Mouse (Mus musculus) gastrocnemius, postnatal 36 days (tissue): Measurements from ENCODE around the gene Cxcr5. TPM values are rescaled to one million over a fixed set of nuclear protein-coding genes. Genes with fewer than 3 reads are reported as not detected.

ENCODE experiments used
- DNase-seq, 2 experiments: peaks; one replicate each; pipeline ENCODE4 v3.0.0; 2022
- intact Hi-C: fragments of 180-260 bp; cut with DNase I; formaldehyde crosslinking; loops from one replicate; pipeline ENCODE4 v1.15.1; 2025
- long read RNA-seq, 2 experiments: library from polyadenylated mRNA; stranded (forward); transcript quantifications; one replicate each; pipeline ENCODE4 v2.0.0; 2021
- total RNA-seq, 2 experiments: library from RNA; stranded (reverse); gene quantifications; 2 replicates each; pipeline ENCODE4 v1.2.3; 2021

The Cxcr5 gene
- total RNA-seq: not detected
- long read RNA-seq, experiment 1: 0 reads
- long read RNA-seq, experiment 2, partial matches to known transcripts: 0 of 1 reads
- long read RNA-seq, experiment 2, other reads (novel, unspliced or antisense): 1 of 1 reads

- intact Hi-C loops: no loop called here
- DNase-seq: no peak
Observed at GRCm38 (mm10) chr9:44561597-44561996, at the start of gene Cxcr5. Cxcr5 (minus strand) TSS chr9:44561877.

DNA sequence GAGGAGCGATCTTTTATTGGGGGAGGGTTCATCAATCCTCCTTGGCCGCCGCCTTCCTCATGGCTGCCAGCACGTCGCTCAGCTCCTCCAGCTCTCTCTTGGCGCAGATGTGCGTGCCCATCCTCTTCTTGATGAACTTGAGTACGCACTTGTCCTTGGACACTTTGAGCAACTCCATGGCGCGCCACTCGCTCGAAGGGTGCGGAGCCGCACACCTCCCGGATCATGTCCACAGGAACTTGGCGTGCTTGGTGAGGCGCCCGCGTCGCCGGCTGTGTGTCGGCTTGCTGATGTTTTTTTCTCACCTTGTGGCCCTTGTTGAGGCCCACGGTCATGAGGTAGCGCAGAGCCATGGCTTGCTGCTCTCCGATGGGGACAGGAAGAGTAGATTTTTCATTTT lies 48.7 kb upstream of the Cxcr5 start:
- DNase-seq: no peak

GRCm38 (mm10) chr9:44607306-44607705 lies 45.6 kb upstream of the Cxcr5 start:
- intact Hi-C loops: no loop called here
- no peak for DNase-seq

More for the DNA sequence above, 48.7 kb upstream of the Cxcr5 start:
- intact Hi-C loops: no loop called here

- intact Hi-C loops: no loop called here
- no peak for DNase-seq
Observed at GRCm38 (mm10) chr9:44606646-44607045, 45.0 kb upstream of the Cxcr5 start.

- no peak for DNase-seq
- intact Hi-C loops: loop anchor here (2.0 kb wide), 1 partner anchor 95 kb away; no protein-coding TSS in a partner anchor
Observed at GRCm38 (mm10) chr9:44605616-44606165, 44.0 kb upstream of the Cxcr5 start.

GRCm38 (mm10) chr9:44604779-44605615 lies 43.3 kb upstream of the Cxcr5 start, which contains the start of gene Ddx6:
Ddx6 (plus strand) TSS chr9:44604892.
- intact Hi-C loops: loop anchor here (2.0 kb wide), 1 partner anchor 94 kb away; no protein-coding TSS in a partner anchor
- peak; percentile 62 to 77 for DNase-seq

DNA sequence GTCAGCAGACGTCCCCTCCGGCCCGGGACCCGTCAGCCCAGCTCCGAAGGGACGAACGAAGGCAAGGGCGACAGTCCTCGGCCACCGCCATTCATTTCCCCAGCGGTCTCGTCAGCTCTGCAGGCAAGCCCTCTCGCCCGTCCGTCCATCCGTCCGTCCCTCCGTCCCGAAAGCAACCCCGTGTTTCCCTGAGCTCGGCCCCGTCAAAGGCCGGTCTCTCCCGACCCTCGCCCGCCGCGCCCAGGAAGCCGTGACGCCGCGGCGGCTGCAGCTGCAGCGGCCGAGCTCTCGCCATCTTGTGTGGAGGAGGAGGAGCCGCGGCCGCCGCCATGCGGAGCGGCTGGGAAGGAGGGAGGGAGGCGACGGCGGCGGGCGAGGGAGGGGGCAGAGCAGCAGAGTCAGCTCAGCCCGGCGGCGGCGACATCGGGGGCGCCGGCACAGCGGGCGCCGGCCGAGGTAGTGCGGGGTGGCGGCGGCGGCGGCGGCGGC lies 42.7 kb upstream of the Cxcr5 start:
- DNase-seq: peak; percentile 69 to 72
- intact Hi-C loops: loop anchor here (2.0 kb wide), 1 partner anchor 94 kb away; no protein-coding TSS in a partner anchor

DNA sequence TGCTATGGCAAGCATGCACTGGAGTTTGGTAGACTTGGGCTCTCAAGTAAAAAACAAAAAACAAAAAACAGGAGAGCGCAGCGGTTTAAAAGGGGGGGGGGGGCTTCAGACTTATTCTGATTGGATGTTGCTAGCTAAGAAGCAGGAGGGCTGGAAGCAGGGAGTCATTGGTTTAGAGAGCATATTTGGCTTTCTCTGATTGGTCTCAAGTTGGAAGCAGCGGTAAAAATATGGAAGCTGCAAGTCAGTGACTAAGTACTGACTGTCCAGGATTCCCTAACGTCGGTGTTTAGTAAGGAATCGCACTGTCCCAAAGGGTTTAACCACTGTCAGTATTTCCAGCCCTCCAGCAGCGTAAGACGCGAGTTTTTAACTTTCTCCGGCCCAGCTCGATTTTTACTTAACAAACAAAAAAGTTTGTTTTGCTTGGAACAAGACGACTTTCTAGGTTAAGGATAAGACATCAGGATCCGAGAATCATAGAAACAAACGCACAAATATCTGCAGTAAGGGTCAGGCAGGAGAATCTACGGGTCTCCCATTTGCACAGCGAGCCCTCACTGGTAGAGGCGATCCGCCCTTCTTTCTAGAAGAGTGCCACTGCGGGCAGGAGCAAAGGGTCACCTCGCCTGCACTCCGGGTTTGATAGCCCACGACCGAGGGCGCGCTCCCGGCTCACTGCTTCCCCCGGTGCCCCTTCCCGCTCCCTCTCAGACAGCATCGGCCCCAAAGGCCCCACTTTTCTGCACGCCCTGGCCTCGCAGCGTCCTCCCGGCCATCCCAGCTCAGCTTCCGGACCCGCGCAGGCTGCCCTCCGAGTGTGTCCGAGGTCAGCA lies 42.0 kb upstream of the Cxcr5 start:
- intact Hi-C loops: loop anchor here (2.0 kb wide), 1 partner anchor 93 kb away; no protein-coding TSS in a partner anchor
- no peak for DNase-seq

GRCm38 (mm10) chr9:44602766-44603165 lies 41.1 kb upstream of the Cxcr5 start:
- DNase-seq: no peak
- intact Hi-C loops: no loop called here

DNA sequence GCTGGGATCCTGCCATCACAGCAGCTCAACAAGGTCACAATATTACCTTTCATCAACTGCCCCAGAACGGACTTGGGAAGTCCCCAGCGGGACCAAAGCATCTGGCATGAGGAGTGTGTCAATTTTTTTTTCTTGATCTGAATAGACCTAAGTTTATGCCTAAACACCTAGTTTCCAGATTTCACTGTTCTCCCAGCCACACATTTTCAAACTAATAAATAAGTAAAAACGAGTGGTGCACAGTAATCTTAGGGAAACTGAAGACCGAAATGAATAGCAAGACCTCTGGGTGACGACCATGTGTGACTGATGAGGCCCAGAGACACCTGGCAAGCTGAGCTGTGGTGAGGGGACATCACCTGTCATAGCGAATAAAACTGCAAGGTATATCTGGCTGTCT lies 39.1 kb upstream of the Cxcr5 start:
- intact Hi-C loops: no loop called here
- no peak for DNase-seq

GRCm38 (mm10) chr9:44599616-44600015 lies 37.9 kb upstream of the Cxcr5 start:
- intact Hi-C loops: no loop called here

GRCm38 (mm10) chr9:44598899-44599495 lies 37.3 kb upstream of the Cxcr5 start:
- DNase-seq: no peak
- intact Hi-C loops: no loop called here

More at GRCm38 (mm10) chr9:44599616-44600015, 37.9 kb upstream of the Cxcr5 start:
- no peak for DNase-seq

DNA sequence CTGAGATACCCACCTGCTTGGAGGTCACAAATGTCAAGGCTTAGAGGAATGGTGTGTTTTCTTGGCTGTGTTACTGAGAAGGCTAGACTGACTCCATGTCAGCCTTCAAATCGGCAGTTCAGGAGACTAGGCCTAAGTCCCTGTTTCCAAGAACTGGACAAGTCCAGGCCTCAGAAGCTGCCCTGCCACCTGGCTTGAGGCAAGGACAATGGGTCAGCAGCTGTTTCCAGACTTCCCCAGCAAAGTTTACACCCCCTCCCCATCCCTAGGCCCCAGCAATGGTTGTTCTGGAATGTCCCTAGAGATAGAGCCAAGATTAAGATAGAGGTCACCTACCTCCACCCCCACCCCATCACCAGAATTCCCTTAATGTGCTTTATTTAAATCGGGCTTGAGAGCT lies 36.1 kb upstream of the Cxcr5 start:
- intact Hi-C loops: no loop called here
- DNase-seq: no peak

DNA sequence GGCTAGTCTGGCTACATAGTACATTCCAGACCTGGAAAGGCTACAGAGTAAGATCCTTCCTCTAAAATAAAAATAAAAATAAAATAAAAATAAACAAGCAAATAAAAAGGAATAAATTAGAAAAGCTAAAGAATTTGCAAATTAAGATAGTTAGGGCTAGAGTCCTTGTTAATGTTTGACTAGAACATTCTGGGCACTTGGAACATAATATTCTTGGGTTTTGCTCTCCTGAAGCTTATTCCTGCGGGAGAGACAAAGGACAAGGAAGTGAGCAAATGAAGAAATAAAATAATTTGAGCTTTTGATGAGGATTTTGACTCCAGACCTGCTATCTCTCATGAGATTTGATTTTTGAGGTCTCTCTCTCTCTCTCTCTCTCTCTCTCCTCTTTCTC lies 33.9 kb upstream of the Cxcr5 start:
- intact Hi-C loops: no loop called here
- DNase-seq: no peak

GRCm38 (mm10) chr9:44594901-44595536 lies 33.3 kb upstream of the Cxcr5 start:
- DNase-seq: no peak
- intact Hi-C loops: no loop called here

DNA sequence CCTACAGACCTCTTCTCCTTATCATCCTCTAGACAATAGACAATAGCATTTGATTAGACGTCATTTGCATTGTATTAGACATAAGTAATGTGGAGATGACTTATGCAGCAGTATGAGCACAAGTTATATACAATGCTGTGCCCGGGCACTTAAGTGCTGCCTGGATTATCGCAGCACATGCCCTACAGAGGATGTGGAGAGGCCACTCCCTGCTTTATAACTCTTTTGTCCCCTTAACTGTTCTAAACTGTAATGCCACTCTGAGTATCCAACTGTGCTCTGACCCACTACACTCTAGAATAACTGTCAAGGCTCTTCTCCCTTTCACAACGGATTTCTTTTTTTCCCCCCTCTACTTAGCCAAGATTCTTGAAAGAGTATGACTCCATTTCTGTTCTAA lies 32.2 kb upstream of the Cxcr5 start:
- DNase-seq: no peak
- intact Hi-C loops: no loop called here

GRCm38 (mm10) chr9:44593221-44593620 lies 31.5 kb upstream of the Cxcr5 start:
- intact Hi-C loops: no loop called here
- DNase-seq: no peak

DNA sequence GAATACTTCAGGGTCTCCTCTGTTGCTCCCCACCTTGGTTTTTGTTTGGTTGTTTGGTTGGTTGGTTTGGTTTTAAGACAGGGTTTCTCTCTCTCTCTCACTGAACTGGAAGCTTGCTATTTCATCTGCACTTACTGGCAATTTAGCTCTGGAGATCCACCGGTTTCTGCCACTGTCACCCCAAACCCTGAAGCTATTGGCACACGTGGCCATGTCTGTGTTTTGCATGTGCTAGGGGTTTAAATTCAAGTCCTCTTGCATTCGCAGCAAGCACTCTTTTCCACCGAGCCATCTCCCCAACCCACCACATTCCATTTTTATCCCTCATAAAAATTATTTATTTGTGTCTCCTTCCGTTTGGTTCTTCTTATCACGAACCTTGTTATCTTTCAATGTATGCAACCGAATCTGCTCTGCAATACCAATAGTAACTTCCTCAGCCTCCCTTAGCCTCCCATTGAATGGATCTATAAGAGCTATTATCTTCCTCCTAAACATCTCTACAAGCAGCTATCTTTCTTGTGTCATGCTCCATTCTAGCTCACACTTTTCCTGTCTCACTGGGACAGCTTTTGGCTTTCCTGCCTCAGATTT lies 30.0 kb upstream of the Cxcr5 start:
- intact Hi-C loops: no loop called here
- no peak for DNase-seq

DNA sequence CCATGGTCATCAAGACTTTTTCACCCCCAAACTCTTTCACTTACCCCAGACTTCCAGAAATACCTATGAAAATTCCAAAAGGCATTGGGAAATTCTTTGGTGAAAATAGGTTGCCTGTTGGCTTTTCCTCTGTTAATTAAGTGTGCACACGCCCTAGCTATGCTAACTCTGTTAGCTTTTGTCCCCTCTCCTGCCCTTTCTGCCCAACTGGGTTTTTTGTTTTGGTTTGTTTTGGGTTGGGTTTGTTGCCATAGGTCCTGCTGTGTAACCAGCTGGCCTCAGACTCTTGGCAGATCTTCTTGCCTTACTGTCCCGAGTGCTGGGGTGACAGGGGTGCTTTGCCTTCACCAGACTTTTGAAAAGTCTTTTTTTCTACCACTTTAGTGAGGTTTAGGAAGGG lies 29.3 kb upstream of the Cxcr5 start:
- DNase-seq: no peak
- intact Hi-C loops: no loop called here
